Mouse (Mus musculus) hindbrain, postnatal 0 days (tissue): Measurements from ENCODE around the gene Ppp1r12b. TPM values are rescaled to one million over a fixed set of nuclear protein-coding genes. Genes with fewer than 3 reads are reported as not detected.

Experiments
- ATAC-seq: fragments of 200-750 bp; cut with Nextera tagmentation; 2 replicates; pipeline ENCODE4 v1.8.0; 2017; ENCODE audit warnings: mild to moderate bottlenecking, moderate TSS enrichment, moderate library complexity
- DNase-seq: peaks from one replicate; pipeline ENCODE4 v3.0.0-alpha.2; 2015; ENCODE audit warnings: low spot score
- H3K27ac ChIP-seq: fragments of 300-500 bp; sonication (generic); 2 replicates; pipeline ENCODE4 v1.5.1; 2014; ENCODE audit warnings: mild to moderate bottlenecking
- H3K27me3 ChIP-seq: fragments of 300-500 bp; sonication (generic); 2 replicates; pipeline ENCODE4 v1.6.1; 2014; ENCODE audit warnings: low read length, mixed read lengths; ENCODE audit not compliant: insufficient read depth
- H3K36me3 ChIP-seq: fragments of 300-500 bp; sonication (generic); 2 replicates; pipeline ENCODE4 v1.6.1; 2014; ENCODE audit warnings: low read length, mixed read lengths; ENCODE audit not compliant: insufficient read depth
- H3K4me1 ChIP-seq: fragments of 300-500 bp; sonication (generic); 2 replicates; pipeline ENCODE4 v1.6.1; 2014; ENCODE audit warnings: antibody characterized with exemption, low read length, mixed read lengths; ENCODE audit not compliant: insufficient read depth
- H3K4me2 ChIP-seq: fragments of 300-500 bp; sonication (generic); 2 replicates; pipeline ENCODE4 v1.6.1; 2014; ENCODE audit warnings: low read depth, mild to moderate bottlenecking, low read length, moderate library complexity, mixed read lengths
- H3K4me3 ChIP-seq: fragments of 300-500 bp; sonication (generic); 2 replicates; pipeline ENCODE4 v1.5.1; 2014; ENCODE audit warnings: low read length
- H3K9ac ChIP-seq: fragments of 300-500 bp; sonication (generic); replicated peaks from 2 replicates; pipeline ENCODE4 v1.6.1; 2014; ENCODE audit warnings: mild to moderate bottlenecking, low read length, moderate library complexity, mixed read lengths
- H3K9me3 ChIP-seq: fragments of 300-500 bp; sonication (generic); 2 replicates; pipeline ENCODE4 v1.6.1; 2016; ENCODE audit warnings: low read length, mixed read lengths
- CTCF ChIP-seq: IDR thresholded peaks from 2 replicates; pipeline ENCODE4 v1.5.1; 2016; ENCODE audit warnings: antibody characterized with exemption, control low read depth, low read depth
- WGBS: fragments of 180-500 bp; shearing (Covaris S2); extraction: QIAGEN DNeasy Blood & Tissue Kit; methylation state at CpG from one replicate; pipeline ENCODE4 v1.1.7; 2014; 5-methylcytosine and 5-hydroxymethylcytosine counted together
- polyA plus RNA-seq: library from polyadenylated mRNA; unstranded; fragments of >200 nt; fragmentation: Nextera tagmentation; extraction: Ambion mirVana; gene quantifications from 2 replicates; pipeline ENCODE4 v1.2.1, GENCODE M21; 2015
- total RNA-seq: library from RNA; depleted of rRNA; stranded (reverse); fragments of >200 nt; gene quantifications from 2 replicates; pipeline ENCODE4 v1.2.3, GENCODE M21; 2014

Gene Ppp1r12b
- total and polyA plus RNA-seq, 2 experiments from 2014 or later = 12.9 to 26.6 TPM

- WGBS = 81% methylated on average over 7 of the region's 7 CpGs
- ATAC-seq = no peak
- H3K4me2 ChIP-seq = no peak overlapping the region
Observed at GRCm38 (mm10) chr1:134823842-134824241, 131.9 kb downstream of the Ppp1r12b start.

DNA sequence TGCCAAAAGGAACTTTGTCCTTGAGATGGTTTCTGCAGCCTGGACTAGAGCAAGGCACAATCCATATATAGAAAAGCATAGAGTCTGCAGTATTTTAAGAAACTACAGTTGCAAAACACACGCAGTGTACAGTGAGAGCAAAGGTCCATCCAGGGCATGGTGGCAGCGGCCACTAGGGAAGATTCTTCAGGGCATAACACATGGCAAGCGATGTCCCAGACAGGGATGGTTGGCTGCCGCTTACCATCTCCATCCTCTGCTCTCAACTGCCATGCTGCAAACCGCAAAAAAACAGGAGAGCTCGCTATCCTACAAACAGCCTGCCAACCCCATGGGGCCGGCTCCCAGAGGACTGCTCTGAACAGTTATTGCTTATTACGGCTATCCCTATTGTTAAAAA lies 132.4 kb downstream of the Ppp1r12b start:
- no peak overlapping the region for H3K4me3 ChIP-seq
- no peaks in the 10 kb centered on the region for H3K4me1 ChIP-seq
- H3K4me2 ChIP-seq = no peak overlapping the region
- H3K27ac ChIP-seq = no peak overlapping the region
- no peaks in the 10 kb centered on the region for H3K27me3 ChIP-seq
- 70% methylated on average over 8 of the region's 8 CpGs for WGBS
- 0 out of 2 replicates have a peak, but pooled peaks cover 4% of the 10 kb centered on the region for H3K36me3 ChIP-seq
- no peak overlapping the region for H3K9ac ChIP-seq
- no peak for TF ChIP-seq CTCF
- H3K9me3 ChIP-seq = no peaks in the 10 kb centered on the region
- ATAC-seq (no peak), DNase-seq (no peak)

More at GRCm38 (mm10) chr1:134823842-134824241, 131.9 kb downstream of the Ppp1r12b start:
- no peaks in the 10 kb centered on the region for H3K27me3 ChIP-seq
- no peaks in the 10 kb centered on the region for H3K4me1 ChIP-seq
- no peak for DNase-seq
- H3K36me3 ChIP-seq = 0 out of 2 replicates have a peak, but pooled peaks cover 4% of the 10 kb centered on the region
- H3K4me3 ChIP-seq = no peak overlapping the region
- TF ChIP-seq CTCF = no peak
- H3K9me3 ChIP-seq = no peaks in the 10 kb centered on the region
- no peak overlapping the region for H3K27ac ChIP-seq
- H3K9ac ChIP-seq = no peak overlapping the region

DNA sequence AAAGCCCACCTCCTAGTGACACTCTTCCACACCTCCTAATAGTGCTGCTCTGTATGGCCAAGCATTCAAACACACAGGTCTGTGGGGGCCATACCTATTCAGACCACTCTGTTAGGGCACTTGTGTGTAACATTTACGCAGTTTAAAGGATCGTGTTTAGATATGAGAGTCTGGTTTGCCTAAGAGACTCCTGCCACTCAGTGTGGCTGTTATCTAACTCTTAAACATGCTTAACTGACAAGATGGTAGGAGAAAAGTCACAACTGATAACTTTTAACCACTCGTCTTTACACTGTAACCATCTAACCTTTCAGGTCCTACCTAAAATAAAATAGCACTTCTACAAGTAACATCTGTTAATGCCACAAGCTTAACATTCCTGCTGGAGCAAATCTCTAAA lies 134.9 kb downstream of the Ppp1r12b start:
- ATAC-seq (no peak), DNase-seq (no peak)
- TF ChIP-seq CTCF = no peak
- Histone ChIP-seq H3K36me3 (0 out of 2 replicates have a peak, but pooled peaks cover 4% of the 10 kb centered on the region), H3K27me3 (no peaks in the 10 kb centered on the region), H3K4me3 (no peak overlapping the region), H3K4me2 (no peak overlapping the region), H3K4me1 (no peaks in the 10 kb centered on the region), H3K9ac (no peak overlapping the region), H3K27ac (no peak overlapping the region), H3K9me3 (no peaks in the 10 kb centered on the region)
- WGBS = 92% methylated on average over 3 of the region's 3 CpGs

GRCm38 (mm10) chr1:134819196-134819595 lies 136.5 kb downstream of the Ppp1r12b start:
- Histone ChIP-seq H3K4me1 (no peaks in the 10 kb centered on the region), H3K36me3 (no peaks in the 10 kb centered on the region)
- 89% methylated on average over 11 of the region's 11 CpGs for WGBS

DNA sequence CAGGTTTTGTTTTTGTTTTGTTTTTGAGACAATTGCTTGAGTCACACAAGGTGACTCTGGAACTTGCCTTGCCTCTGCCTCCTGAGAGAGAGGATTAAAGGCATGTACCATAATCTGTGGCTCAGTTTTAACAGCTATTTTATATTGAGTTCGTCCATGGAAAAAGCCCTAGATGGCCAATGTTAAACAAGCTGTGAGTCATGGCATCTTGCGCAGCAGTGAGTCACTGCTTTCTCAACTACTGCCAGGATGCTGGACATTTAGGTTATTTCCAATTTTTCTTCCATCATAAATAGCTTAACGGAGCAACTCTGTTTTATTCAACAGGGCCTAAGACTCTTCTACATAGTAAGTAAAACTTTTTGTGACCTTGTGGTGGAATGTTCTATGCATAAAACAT lies 137.0 kb downstream of the Ppp1r12b start:
- TF ChIP-seq CTCF = no peak
- no peak for ATAC-seq
- no peaks in the 10 kb centered on the region for H3K27me3 ChIP-seq
- H3K36me3 ChIP-seq = no peaks in the 10 kb centered on the region
- no peaks in the 10 kb centered on the region for H3K4me1 ChIP-seq
- WGBS = 96% methylated on average over 3 of the region's 3 CpGs
- DNase-seq = no peak
- no peak overlapping the region for H3K9ac ChIP-seq
- H3K27ac ChIP-seq = no peak overlapping the region
- no peak overlapping the region for H3K4me2 ChIP-seq
- no peaks in the 10 kb centered on the region for H3K9me3 ChIP-seq
- no peak overlapping the region for H3K4me3 ChIP-seq

More at GRCm38 (mm10) chr1:134819196-134819595, 136.5 kb downstream of the Ppp1r12b start:
- no peak overlapping the region for H3K9ac ChIP-seq
- no peak overlapping the region for H3K4me2 ChIP-seq
- H3K27me3 ChIP-seq = no peaks in the 10 kb centered on the region
- DNase-seq (no peak), ATAC-seq (no peak)
- no peak overlapping the region for H3K27ac ChIP-seq
- no peak overlapping the region for H3K4me3 ChIP-seq
- TF ChIP-seq CTCF = no peak
- H3K9me3 ChIP-seq = no peaks in the 10 kb centered on the region

GRCm38 (mm10) chr1:134817916-134818595 lies 137.7 kb downstream of the Ppp1r12b start:
- no peak for TF ChIP-seq CTCF
- Histone ChIP-seq H3K9me3 (no peaks in the 10 kb centered on the region), H3K27me3 (no peaks in the 10 kb centered on the region), H3K4me2 (no peak overlapping the region), H3K27ac (no peak overlapping the region), H3K4me1 (no peaks in the 10 kb centered on the region), H3K4me3 (no peak overlapping the region), H3K9ac (no peak overlapping the region), H3K36me3 (no peaks in the 10 kb centered on the region)
- no peak for ATAC-seq
- 89% methylated on average over 6 of the region's 6 CpGs for WGBS
- DNase-seq = no peak

DNA sequence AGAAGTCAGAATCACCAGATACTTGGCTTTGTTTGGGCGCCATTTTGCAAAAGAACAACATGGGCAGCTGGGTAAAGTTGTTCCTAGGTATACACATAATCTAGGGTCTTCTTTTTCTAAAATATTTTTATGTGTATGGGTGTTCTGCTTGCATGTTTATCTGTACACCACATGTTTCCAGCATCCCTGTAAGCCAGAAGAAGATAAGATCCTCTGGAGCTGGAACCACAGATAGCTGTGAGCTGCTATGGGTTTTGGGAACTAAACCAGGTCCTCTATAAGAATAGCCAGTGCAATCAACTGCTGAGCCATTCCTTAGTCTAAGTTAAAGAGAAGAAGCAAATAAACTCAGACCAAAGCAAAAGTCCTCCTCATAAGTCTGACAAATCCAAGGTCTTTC lies 138.6 kb downstream of the Ppp1r12b start:
- ATAC-seq = no peak
- Histone ChIP-seq H3K4me3 (no peak overlapping the region), H3K4me1 (no peaks in the 10 kb centered on the region), H3K27ac (no peak overlapping the region), H3K36me3 (no peaks in the 10 kb centered on the region), H3K4me2 (no peak overlapping the region), H3K9me3 (no peaks in the 10 kb centered on the region), H3K27me3 (no peaks in the 10 kb centered on the region), H3K9ac (no peak overlapping the region)
- TF ChIP-seq CTCF = no peak
- DNase-seq = no peak
- WGBS = 91% methylated on average over 1 of the region's 1 CpGs
